Mouse (Mus musculus): ENCODE measurements around the gene Rmdn2. TPM values are rescaled to one million over a fixed set of nuclear protein-coding genes. Genes with fewer than 3 reads are reported as not detected.

Rmdn2 gene
- polyA plus RNA-seq, 1 experiment from 2014 or later, result 15.1 TPM

DNA sequence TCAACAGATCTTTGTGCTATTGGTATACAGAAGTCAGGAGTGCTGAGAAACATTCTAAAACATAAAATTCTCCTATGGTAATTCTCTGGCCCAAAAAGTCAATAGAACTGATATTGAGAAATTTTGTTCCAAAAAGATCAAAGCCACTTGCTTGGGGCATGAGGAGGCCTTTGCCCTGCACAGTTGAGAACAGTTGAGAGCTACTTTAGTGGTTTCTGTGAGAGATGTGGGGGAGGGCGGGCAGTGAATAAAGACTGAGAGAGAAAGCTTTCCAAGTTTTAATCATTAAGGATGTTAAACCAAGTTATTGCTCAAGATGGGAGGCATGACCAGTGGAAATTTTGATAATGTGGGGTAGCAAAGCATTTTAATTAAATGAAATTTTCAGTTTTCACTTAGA, 2.0 kb upstream of the Rmdn2 start:
- Histone ChIP-seq H3K4me1 (ENCODE audit: control insufficient read depth, insufficient read depth, low read length) (no peaks in the 10 kb centered on the region), H3K4me3 (ENCODE audit: low read length) (no peak overlapping the region), H3K4me2 (replicated peaks; ENCODE audit: low read depth, low read length) (no peak overlapping the region), H3K9me3 (ENCODE audit: control insufficient read depth, low read length) (no peaks in the 10 kb centered on the region), H3K27me3 (ENCODE audit: control insufficient read depth, insufficient read depth, low read length) (no peaks in the 10 kb centered on the region), H3K27ac (ENCODE audit: low read depth, low read length) (no peak overlapping the region), H3K9ac (ENCODE audit: low read depth, low read length) (no peak overlapping the region), H3K36me3 (ENCODE audit: control insufficient read depth, insufficient read depth, low read length) (no peaks in the 10 kb centered on the region)
- 87% methylated on average over 1 of the region's 1 CpGs for WGBS
- no peak for ATAC-seq (ENCODE audit: low FRiP score, low TSS enrichment)

GRCm38 (mm10) chr17:79610163-79610755, 1.4 kb upstream of the Rmdn2 start:
- Histone ChIP-seq H3K36me3 (ENCODE audit: control insufficient read depth, insufficient read depth, low read length) (no peaks in the 10 kb centered on the region), H3K4me2 (replicated peaks; ENCODE audit: low read depth, low read length) (no peak overlapping the region), H3K27me3 (ENCODE audit: control insufficient read depth, insufficient read depth, low read length) (no peaks in the 10 kb centered on the region), H3K9ac (ENCODE audit: low read depth, low read length) (no peak overlapping the region), H3K9me3 (ENCODE audit: control insufficient read depth, low read length) (no peaks in the 10 kb centered on the region), H3K4me1 (ENCODE audit: control insufficient read depth, insufficient read depth, low read length) (no peaks in the 10 kb centered on the region), H3K4me3 (ENCODE audit: low read length) (no peak overlapping the region), H3K27ac (ENCODE audit: low read depth, low read length) (no peak overlapping the region)
- ATAC-seq (ENCODE audit: low FRiP score, low TSS enrichment), result no peak
- WGBS, result 68% methylated on average over 9 of the region's 9 CpGs

GRCm38 (mm10) chr17:79614691-79615588, 3.3 kb downstream of the Rmdn2 start:
- H3K27me3 ChIP-seq (ENCODE audit: control insufficient read depth, insufficient read depth, low read length), result no peaks in the 10 kb centered on the region
- peak overlapping the region; percentile 89 for H3K9ac ChIP-seq (ENCODE audit: low read depth, low read length)
- 0 out of 2 replicates have a peak, but pooled peaks cover 3% of the 10 kb centered on the region for H3K4me1 ChIP-seq (ENCODE audit: control insufficient read depth, insufficient read depth, low read length)
- peak overlapping the region; percentile 87 for H3K4me3 ChIP-seq (ENCODE audit: low read length)
- H3K9me3 ChIP-seq (ENCODE audit: control insufficient read depth, low read length), result no peaks in the 10 kb centered on the region
- peak; percentile 95 for ATAC-seq (ENCODE audit: low FRiP score, low TSS enrichment)
- H3K4me2 ChIP-seq (replicated peaks; ENCODE audit: low read depth, low read length), result peak overlapping the region; percentile 83
- WGBS, result 2% methylated on average over 54 of the region's 57 CpGs
- no peaks in the 10 kb centered on the region for H3K36me3 ChIP-seq (ENCODE audit: control insufficient read depth, insufficient read depth, low read length)
- peak overlapping the region; percentile 80; the same call in 1 of the 2 replicates for H3K27ac ChIP-seq (ENCODE audit: low read depth, low read length)

DNA sequence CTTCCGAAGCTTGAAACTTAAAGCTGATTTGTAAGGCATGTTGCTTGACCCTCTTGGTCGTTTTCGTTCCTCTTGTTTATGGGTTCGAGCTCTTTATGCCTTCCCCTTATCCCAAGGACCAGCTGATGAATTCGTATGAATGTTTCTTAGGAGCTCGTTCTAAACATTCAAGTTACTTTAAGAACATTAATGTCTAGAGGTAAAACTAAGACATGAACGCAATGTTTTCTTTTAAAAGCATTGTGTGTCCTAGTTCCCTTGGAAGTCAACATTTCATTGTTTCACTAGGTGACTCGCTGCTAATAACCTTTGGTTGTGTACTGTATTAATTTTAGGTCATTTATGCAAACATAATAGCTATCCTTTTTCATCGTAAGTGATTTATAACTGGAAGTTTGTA, 4.2 kb downstream of the Rmdn2 start:
- Histone ChIP-seq H3K9me3 (ENCODE audit: control insufficient read depth, low read length) (no peaks in the 10 kb centered on the region), H3K4me2 (replicated peaks; ENCODE audit: low read depth, low read length) (peak overlapping the region; percentile 83), H3K4me3 (ENCODE audit: low read length) (peak overlapping the region; percentile 87; the same call in 1 of the 2 replicates), H3K36me3 (ENCODE audit: control insufficient read depth, insufficient read depth, low read length) (no peaks in the 10 kb centered on the region), H3K4me1 (ENCODE audit: control insufficient read depth, insufficient read depth, low read length) (0 out of 2 replicates have a peak, but pooled peaks cover 3% of the 10 kb centered on the region), H3K9ac (ENCODE audit: low read depth, low read length) (no peak overlapping the region), H3K27ac (ENCODE audit: low read depth, low read length) (no peak overlapping the region; the same call in 1 of the 2 replicates), H3K27me3 (ENCODE audit: control insufficient read depth, insufficient read depth, low read length) (no peaks in the 10 kb centered on the region)
- 73% methylated on average over 9 of the region's 9 CpGs for WGBS
- ATAC-seq (ENCODE audit: low FRiP score, low TSS enrichment), result no peak

- Histone ChIP-seq H3K4me1 (ENCODE audit: control insufficient read depth, insufficient read depth, low read length) (0 out of 2 replicates have a peak, but pooled peaks cover 3% of the 10 kb centered on the region), H3K4me2 (replicated peaks; ENCODE audit: low read depth, low read length) (no peak overlapping the region), H3K9ac (ENCODE audit: low read depth, low read length) (no peak overlapping the region), H3K27ac (ENCODE audit: low read depth, low read length) (no peak overlapping the region), H3K36me3 (ENCODE audit: control insufficient read depth, insufficient read depth, low read length) (no peaks in the 10 kb centered on the region), H3K9me3 (ENCODE audit: control insufficient read depth, low read length) (no peaks in the 10 kb centered on the region), H3K27me3 (ENCODE audit: control insufficient read depth, insufficient read depth, low read length) (no peaks in the 10 kb centered on the region), H3K4me3 (ENCODE audit: low read length) (no peak overlapping the region)
- 71% methylated on average over 4 of the region's 4 CpGs for WGBS
- no peak for ATAC-seq (ENCODE audit: low FRiP score, low TSS enrichment)
These were observed 5.0 kb downstream of the Rmdn2 start for GRCm38 (mm10) chr17:79616621-79617020.

GRCm38 (mm10) chr17:79618455-79618854, 6.8 kb downstream of the Rmdn2 start:
- no peak overlapping the region for H3K9ac ChIP-seq (ENCODE audit: low read depth, low read length)
- H3K36me3 ChIP-seq (ENCODE audit: control insufficient read depth, insufficient read depth, low read length), result no peaks in the 10 kb centered on the region
- 91% methylated on average over 10 of the region's 10 CpGs for WGBS
- no peak overlapping the region for H3K4me2 ChIP-seq (replicated peaks; ENCODE audit: low read depth, low read length)
- no peaks in the 10 kb centered on the region for H3K27me3 ChIP-seq (ENCODE audit: control insufficient read depth, insufficient read depth, low read length)
- no peak overlapping the region for H3K27ac ChIP-seq (ENCODE audit: low read depth, low read length)
- H3K4me3 ChIP-seq (ENCODE audit: low read length), result no peak overlapping the region
- no peak for ATAC-seq (ENCODE audit: low FRiP score, low TSS enrichment)
- H3K4me1 ChIP-seq (ENCODE audit: control insufficient read depth, insufficient read depth, low read length), result 0 out of 2 replicates have a peak, but pooled peaks cover 3% of the 10 kb centered on the region
- no peaks in the 10 kb centered on the region for H3K9me3 ChIP-seq (ENCODE audit: control insufficient read depth, low read length)

- H3K4me3 ChIP-seq (ENCODE audit: low read length), result no peak overlapping the region
- no peak overlapping the region for H3K27ac ChIP-seq (ENCODE audit: low read depth, low read length)
- no peak overlapping the region for H3K9ac ChIP-seq (ENCODE audit: low read depth, low read length)
- H3K4me1 ChIP-seq (ENCODE audit: control insufficient read depth, insufficient read depth, low read length), result 0 out of 2 replicates have a peak, but pooled peaks cover 3% of the 10 kb centered on the region
- no peak overlapping the region for H3K4me2 ChIP-seq (replicated peaks; ENCODE audit: low read depth, low read length)
- no peaks in the 10 kb centered on the region for H3K9me3 ChIP-seq (ENCODE audit: control insufficient read depth, low read length)
- H3K27me3 ChIP-seq (ENCODE audit: control insufficient read depth, insufficient read depth, low read length), result no peaks in the 10 kb centered on the region
- no peaks in the 10 kb centered on the region for H3K36me3 ChIP-seq (ENCODE audit: control insufficient read depth, insufficient read depth, low read length)
- WGBS, result 94% methylated on average over 5 of the region's 5 CpGs
- ATAC-seq (ENCODE audit: low FRiP score, low TSS enrichment), result no peak
These were observed 7.3 kb downstream of the Rmdn2 start for GRCm38 (mm10) chr17:79618984-79619383.

- Histone ChIP-seq H3K27me3 (ENCODE audit: control insufficient read depth, insufficient read depth, low read length) (no peaks in the 10 kb centered on the region), H3K36me3 (ENCODE audit: control insufficient read depth, insufficient read depth, low read length) (no peaks in the 10 kb centered on the region), H3K4me1 (ENCODE audit: control insufficient read depth, insufficient read depth, low read length) (no peaks in the 10 kb centered on the region; the same call in 1 of the 2 replicates), H3K9ac (ENCODE audit: low read depth, low read length) (no peak overlapping the region), H3K4me2 (replicated peaks; ENCODE audit: low read depth, low read length) (no peak overlapping the region), H3K4me3 (ENCODE audit: low read length) (no peak overlapping the region), H3K27ac (ENCODE audit: low read depth, low read length) (no peak overlapping the region), H3K9me3 (ENCODE audit: control insufficient read depth, low read length) (no peaks in the 10 kb centered on the region)
- no peak for ATAC-seq (ENCODE audit: low FRiP score, low TSS enrichment)
- WGBS, result 96% methylated on average over 6 of the region's 6 CpGs
These were observed 10.4 kb downstream of the Rmdn2 start for GRCm38 (mm10) chr17:79622050-79622449.

DNA sequence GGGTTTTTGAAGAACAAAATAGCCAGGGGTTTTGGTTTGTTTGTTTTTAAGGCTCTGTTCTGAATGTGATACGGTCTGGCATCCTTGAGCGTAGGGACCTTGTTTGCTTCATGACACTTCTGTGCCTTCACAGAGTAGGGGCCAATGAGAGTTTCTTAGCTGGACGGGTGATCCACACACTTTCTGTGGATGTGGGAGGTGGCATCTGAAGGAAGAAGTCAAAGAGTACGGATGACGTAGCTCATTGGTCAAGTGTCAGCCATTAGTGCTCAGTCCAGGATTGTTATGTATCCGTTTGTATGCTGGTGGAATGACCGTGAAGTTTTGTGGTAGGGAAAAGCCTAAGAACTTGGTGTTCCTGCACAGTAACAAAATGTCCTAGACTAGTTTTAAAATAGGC, 10.9 kb downstream of the Rmdn2 start:
- no peak overlapping the region for H3K4me3 ChIP-seq (ENCODE audit: low read length)
- no peak overlapping the region for H3K27ac ChIP-seq (ENCODE audit: low read depth, low read length)
- no peak for ATAC-seq (ENCODE audit: low FRiP score, low TSS enrichment)
- no peak overlapping the region for H3K9ac ChIP-seq (ENCODE audit: low read depth, low read length)
- H3K4me1 ChIP-seq (ENCODE audit: control insufficient read depth, insufficient read depth, low read length), result no peaks in the 10 kb centered on the region; the same call in 1 of the 2 replicates
- H3K9me3 ChIP-seq (ENCODE audit: control insufficient read depth, low read length), result no peaks in the 10 kb centered on the region
- 85% methylated on average over 7 of the region's 7 CpGs for WGBS
- no peak overlapping the region for H3K4me2 ChIP-seq (replicated peaks; ENCODE audit: low read depth, low read length)
- H3K36me3 ChIP-seq (ENCODE audit: control insufficient read depth, insufficient read depth, low read length), result no peaks in the 10 kb centered on the region
- no peaks in the 10 kb centered on the region for H3K27me3 ChIP-seq (ENCODE audit: control insufficient read depth, insufficient read depth, low read length)

Data from kidney, embryonic 14.5 days (tissue).